Mouse (Mus musculus) stomach, postnatal 0 days (tissue): ENCODE measurements around the gene Fads3. TPM values are rescaled to one million over a fixed set of nuclear protein-coding genes. Genes with fewer than 3 reads are reported as not detected.

Experiments
- ATAC-seq: fragments of 200-750 bp; cut with Nextera tagmentation; 2 replicates; pipeline ENCODE4 v1.8.0; 2017; ENCODE audit not compliant: low FRiP score, low TSS enrichment
- DNase-seq: peaks from one replicate; pipeline ENCODE4 v3.0.0-alpha.2; 2016; ENCODE audit warnings: low spot score
- H3K27ac ChIP-seq: fragments of 300-500 bp; sonication (generic); replicated peaks from 2 replicates; pipeline ENCODE4 v1.5.1; 2014; ENCODE audit warnings: mild to moderate bottlenecking, control low read depth
- H3K27me3 ChIP-seq: fragments of 300-500 bp; sonication (generic); 2 replicates; pipeline ENCODE4 v1.6.1; 2014; ENCODE audit warnings: low read length; ENCODE audit not compliant: control insufficient read depth, insufficient read depth
- H3K36me3 ChIP-seq: fragments of 300-500 bp; sonication (generic); 2 replicates; pipeline ENCODE4 v1.6.1; 2014; ENCODE audit warnings: low read length, mixed read lengths; ENCODE audit not compliant: control insufficient read depth, insufficient read depth
- H3K4me1 ChIP-seq: fragments of 300-500 bp; sonication (generic); replicated peaks from 2 replicates; pipeline ENCODE4 v1.6.1; 2014; ENCODE audit warnings: antibody characterized with exemption; ENCODE audit not compliant: control insufficient read depth, insufficient read depth
- H3K4me2 ChIP-seq: fragments of 300-500 bp; sonication (generic); replicated peaks from 2 replicates; pipeline ENCODE4 v1.6.1; 2014; ENCODE audit warnings: low read depth, mild to moderate bottlenecking, control low read depth, moderate library complexity
- H3K4me3 ChIP-seq: fragments of 300-500 bp; sonication (generic); 2 replicates; pipeline ENCODE4 v1.5.1; 2014; ENCODE audit warnings: low read depth, low read length, control low read depth
- H3K9ac ChIP-seq: fragments of 300-500 bp; sonication (generic); 2 replicates; pipeline ENCODE4 v1.6.1; 2014; ENCODE audit warnings: mild to moderate bottlenecking, low read length, control low read depth, mixed read lengths
- H3K9me3 ChIP-seq: fragments of 300-500 bp; sonication (generic); 2 replicates; pipeline ENCODE4 v1.6.1; 2016; ENCODE audit warnings: low read length; ENCODE audit not compliant: control insufficient read depth
- CTCF ChIP-seq: IDR thresholded peaks from 2 replicates; pipeline ENCODE4 v1.5.1; 2016; ENCODE audit warnings: antibody characterized with exemption, low read depth, mild to moderate bottlenecking, moderate library complexity
- EP300 ChIP-seq: optimal IDR thresholded peaks from 2 replicates; pipeline ENCODE3; 2016; ENCODE audit warnings: antibody characterized with exemption
- WGBS: fragments of 180-500 bp; shearing (Covaris S2); extraction: QIAGEN DNeasy Blood & Tissue Kit; methylation state at CpG from one replicate; pipeline ENCODE4 v1.1.7; 2014; 5-methylcytosine and 5-hydroxymethylcytosine counted together
- polyA plus RNA-seq: library from polyadenylated mRNA; unstranded; fragments of >200 nt; fragmentation: Nextera tagmentation; extraction: Ambion mirVana; gene quantifications from 2 replicates; pipeline ENCODE4 v1.2.1, GENCODE M21; 2015

Gene Fads3
- polyA plus RNA-seq, 1 experiment from 2014 or later: 27.5 TPM

DNA sequence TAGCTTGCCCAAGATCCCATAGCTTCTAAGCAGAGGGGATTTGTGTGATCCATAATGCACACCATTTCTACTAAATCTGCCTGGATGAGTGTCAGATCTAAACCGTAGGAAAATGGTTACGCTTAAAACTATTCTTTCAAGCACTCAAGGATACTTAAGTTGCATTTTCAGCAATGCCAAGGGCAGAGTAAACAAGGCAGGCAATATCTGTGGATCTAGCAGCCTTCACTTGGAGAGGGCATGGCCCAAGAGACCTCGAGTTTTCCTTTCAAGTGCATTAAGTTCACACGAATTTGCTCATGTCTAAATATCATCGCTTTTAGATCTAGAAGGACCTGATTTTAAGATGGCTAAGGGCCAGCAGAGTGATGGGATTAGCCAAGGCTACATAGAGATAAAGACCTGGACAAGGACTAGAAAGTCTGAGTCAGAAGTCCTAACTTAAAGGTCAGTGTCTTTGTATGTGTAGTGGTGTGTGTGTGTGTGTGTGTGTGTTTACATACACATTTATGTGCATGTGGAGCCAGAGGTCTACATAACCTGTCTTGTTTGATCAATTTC is 65.8 kb downstream of the Fads3 start:
- Histone ChIP-seq H3K4me2 (no peak overlapping the region), H3K36me3 (no peaks in the 10 kb centered on the region), H3K27me3 (no peaks in the 10 kb centered on the region), H3K4me1 (no peaks in the 10 kb centered on the region), H3K27ac (no peak overlapping the region), H3K9me3 (no peaks in the 10 kb centered on the region), H3K9ac (no peak overlapping the region), H3K4me3 (no peak overlapping the region)
- no peak for TF ChIP-seq EP300
- TF ChIP-seq CTCF: no peak
- WGBS: 83% methylated on average over 5 of the region's 5 CpGs
- DNase-seq (no peak), ATAC-seq (no peak)

GRCm38 (mm10) chr19:10108129-10108528 is 66.8 kb downstream of the Fads3 start:
- ATAC-seq (no peak), DNase-seq (no peak)
- TF ChIP-seq EP300: no peak
- no peak for TF ChIP-seq CTCF
- WGBS: 89% methylated on average over 1 of the region's 1 CpGs
- Histone ChIP-seq H3K4me3 (no peak overlapping the region), H3K4me1 (no peaks in the 10 kb centered on the region), H3K9ac (no peak overlapping the region), H3K36me3 (no peaks in the 10 kb centered on the region), H3K4me2 (no peak overlapping the region), H3K27me3 (no peaks in the 10 kb centered on the region), H3K27ac (no peak overlapping the region), H3K9me3 (no peaks in the 10 kb centered on the region)

GRCm38 (mm10) chr19:10108666-10109065 is 67.3 kb downstream of the Fads3 start:
- Histone ChIP-seq H3K4me2 (no peak overlapping the region), H3K9me3 (no peaks in the 10 kb centered on the region), H3K9ac (no peak overlapping the region), H3K36me3 (no peaks in the 10 kb centered on the region), H3K4me3 (no peak overlapping the region), H3K27me3 (no peaks in the 10 kb centered on the region), H3K4me1 (no peaks in the 10 kb centered on the region), H3K27ac (no peak overlapping the region)
- ATAC-seq (no peak), DNase-seq (no peak)
- TF ChIP-seq CTCF (no peak), EP300 (no peak)
- WGBS: 94% methylated on average over 2 of the region's 2 CpGs

Other genes with a start within 250 kb of the Fads3 start
- not detected in 2 replicates for gene Scgb2a2, start 194.0 kb upstream of the Fads3 start, polyA plus RNA-seq
- gene Incenp, start 142.0 kb upstream of the Fads3 start, polyA plus RNA-seq: 20.7 and 23.8 TPM in 2 replicates
- gene Fth1, start 61.0 kb upstream of the Fads3 start, polyA plus RNA-seq: 2,976 and 2,992 TPM in 2 replicates
- 0.36 and 0.58 TPM in 2 replicates for gene Best1, start 39.9 kb upstream of the Fads3 start, polyA plus RNA-seq
- 14.7 and 14.8 TPM in 2 replicates for gene Rab3il1, start 39.9 kb upstream of the Fads3 start, polyA plus RNA-seq
- gene Fads2, start 60.2 kb downstream of the Fads3 start, polyA plus RNA-seq: 34.6 and 35.3 TPM in 2 replicates
- 36.3 TPM in 2 replicates for gene Fads1, start 141.3 kb downstream of the Fads3 start, polyA plus RNA-seq
- 330 and 370 TPM in 2 replicates for gene Tmem258, start 162.4 kb downstream of the Fads3 start, polyA plus RNA-seq
- 27.8 and 29.2 TPM in 2 replicates for gene Fen1, start 162.6 kb downstream of the Fads3 start, polyA plus RNA-seq
- 9.6 and 10.7 TPM in 2 replicates for gene Myrf, start 199.2 kb downstream of the Fads3 start, polyA plus RNA-seq